Mouse (Mus musculus) midbrain, embryonic 10.5 days (tissue): ENCODE measurements around the gene Ptpn21. TPM values are rescaled to one million over a fixed set of nuclear protein-coding genes. Genes with fewer than 3 reads are reported as not detected.

ENCODE experiments used
- DNase-seq: peaks from one replicate; pipeline ENCODE4 v3.0.0-alpha.2; 2017; ENCODE audit warnings: low spot score
- H3K27ac ChIP-seq: fragments of 300-500 bp; sonication (generic); replicated peaks from 2 replicates; pipeline ENCODE4 v1.5.1; 2016; ENCODE audit warnings: mild to moderate bottlenecking
- H3K27me3 ChIP-seq: fragments of 300-500 bp; sonication (generic); 2 replicates; pipeline ENCODE4 v1.6.1; 2016; ENCODE audit warnings: low read depth, mild to moderate bottlenecking; ENCODE audit not compliant: poor library complexity, severe bottlenecking
- H3K36me3 ChIP-seq: fragments of 300-500 bp; sonication (generic); 2 replicates; pipeline ENCODE4 v1.6.1; 2016; ENCODE audit warnings: mild to moderate bottlenecking, moderate library complexity
- H3K4me1 ChIP-seq: fragments of 300-500 bp; sonication (generic); 2 replicates; pipeline ENCODE4 v1.6.1; 2016
- H3K4me3 ChIP-seq: fragments of 300-500 bp; sonication (generic); 2 replicates; pipeline ENCODE4 v1.5.1; 2016; ENCODE audit warnings: mild to moderate bottlenecking, moderate library complexity
- H3K9me3 ChIP-seq: fragments of 300-500 bp; sonication (generic); replicated peaks from 2 replicates; pipeline ENCODE4 v1.6.1; 2016; ENCODE audit warnings: mild to moderate bottlenecking
- WGBS: fragments of 180-500 bp; shearing (Covaris S2); methylation state at CpG from one replicate; pipeline ENCODE4 v1.1.7; 2016; 5-methylcytosine and 5-hydroxymethylcytosine counted together
- polyA plus RNA-seq: library from polyadenylated mRNA; unstranded; fragments of >200 nt; fragmentation: Nextera tagmentation; extraction: Ambion mirVana; gene quantifications from 2 replicates; pipeline ENCODE4 v1.2.1, GENCODE M21; 2016

Gene Ptpn21
- polyA plus RNA-seq, 1 experiment from 2014 or later: 5.6 TPM

GRCm38 (mm10) chr12:98716142-98716541 lies 21.1 kb downstream of the Ptpn21 start:
- DNase-seq: no peak
- H3K27me3 ChIP-seq: no peaks in the 10 kb centered on the region
- peaks cover 38% of the 10 kb centered on the region for H3K4me1 ChIP-seq
- H3K36me3 ChIP-seq: no peaks in the 10 kb centered on the region
- no peak overlapping the region for H3K4me3 ChIP-seq
- no peaks in the 10 kb centered on the region for H3K9me3 ChIP-seq
- no peak overlapping the region for H3K27ac ChIP-seq
- whole genome bisulfite sequencing: 87% methylated on average over 2 of the region's 2 CpGs

GRCm38 (mm10) chr12:98714757-98715156 lies 22.4 kb downstream of the Ptpn21 start:
- peak overlapping the region; percentile 67 for H3K27ac ChIP-seq
- H3K4me3 ChIP-seq: no peak overlapping the region
- 14% methylated on average over 11 of the region's 11 CpGs for WGBS
- H3K4me1 ChIP-seq: peaks cover 38% of the 10 kb centered on the region
- H3K36me3 ChIP-seq: no peaks in the 10 kb centered on the region
- H3K27me3 ChIP-seq: no peaks in the 10 kb centered on the region
- peak; percentile 49 for DNase-seq
- no peaks in the 10 kb centered on the region for H3K9me3 ChIP-seq

GRCm38 (mm10) chr12:98713621-98714103 lies 23.5 kb downstream of the Ptpn21 start:
- Histone ChIP-seq H3K36me3 (peaks cover 7% of the 10 kb centered on the region), H3K27ac (peak overlapping the region; percentile 67; the same call in 1 of the 2 replicates), H3K9me3 (no peaks in the 10 kb centered on the region), H3K27me3 (no peaks in the 10 kb centered on the region), H3K4me1 (peaks cover 38% of the 10 kb centered on the region), H3K4me3 (no peak overlapping the region)
- no peak for DNase-seq
- WGBS: 58% methylated on average over 7 of the region's 7 CpGs

- DNase-seq: no peak
- peaks cover 38% of the 10 kb centered on the region for H3K4me1 ChIP-seq
- no peak overlapping the region for H3K4me3 ChIP-seq
- H3K36me3 ChIP-seq: peaks cover 14% of the 10 kb centered on the region
- H3K27ac ChIP-seq: 0 out of 2 replicates have a peak overlapping the region, but pooled peaks have one; percentile 10
- no peaks in the 10 kb centered on the region for H3K9me3 ChIP-seq
- WGBS: 66% methylated on average over 6 of the region's 6 CpGs
- H3K27me3 ChIP-seq: no peaks in the 10 kb centered on the region
Measured at GRCm38 (mm10) chr12:98712819-98713218, 24.4 kb downstream of the Ptpn21 start.

- Histone ChIP-seq H3K36me3 (peaks cover 82% of the 10 kb centered on the region), H3K27me3 (no peaks in the 10 kb centered on the region), H3K27ac (no peak overlapping the region), H3K4me1 (no peaks in the 10 kb centered on the region), H3K4me3 (no peak overlapping the region), H3K9me3 (no peaks in the 10 kb centered on the region)
- DNase-seq: no peak
- WGBS: 86% methylated on average over 10 of the region's 10 CpGs
Measured at GRCm38 (mm10) chr12:98703961-98704360, 33.2 kb downstream of the Ptpn21 start.

- Histone ChIP-seq H3K4me1 (no peaks in the 10 kb centered on the region), H3K36me3 (peaks cover 82% of the 10 kb centered on the region), H3K27me3 (no peaks in the 10 kb centered on the region), H3K27ac (no peak overlapping the region), H3K4me3 (no peak overlapping the region), H3K9me3 (no peaks in the 10 kb centered on the region)
- DNase-seq: no peak
- 85% methylated on average over 2 of the region's 2 CpGs for WGBS
Measured at GRCm38 (mm10) chr12:98703554-98703953, 33.7 kb downstream of the Ptpn21 start.

GRCm38 (mm10) chr12:98701564-98701963 lies 35.6 kb downstream of the Ptpn21 start:
- no peaks in the 10 kb centered on the region for H3K4me1 ChIP-seq
- H3K27ac ChIP-seq: no peak overlapping the region
- no peak for DNase-seq
- H3K27me3 ChIP-seq: no peaks in the 10 kb centered on the region
- H3K36me3 ChIP-seq: peaks cover 73% of the 10 kb centered on the region
- H3K4me3 ChIP-seq: no peak overlapping the region
- 88% methylated on average over 9 of the region's 9 CpGs for WGBS
- no peaks in the 10 kb centered on the region for H3K9me3 ChIP-seq

GRCm38 (mm10) chr12:98697202-98697601 lies 40.0 kb downstream of the Ptpn21 start:
- no peaks in the 10 kb centered on the region for H3K4me1 ChIP-seq
- no peaks in the 10 kb centered on the region for H3K9me3 ChIP-seq
- peaks cover 69% of the 10 kb centered on the region for H3K36me3 ChIP-seq
- DNase-seq: no peak
- H3K27me3 ChIP-seq: no peaks in the 10 kb centered on the region
- WGBS: 95% methylated on average over 5 of the region's 5 CpGs
- H3K27ac ChIP-seq: no peak overlapping the region
- no peak overlapping the region for H3K4me3 ChIP-seq

- Histone ChIP-seq H3K27ac (no peak overlapping the region), H3K9me3 (no peaks in the 10 kb centered on the region), H3K4me3 (no peak overlapping the region), H3K36me3 (peaks cover 93% of the 10 kb centered on the region), H3K27me3 (no peaks in the 10 kb centered on the region), H3K4me1 (no peaks in the 10 kb centered on the region)
- WGBS: 91% methylated on average over 8 of the region's 8 CpGs
- no peak for DNase-seq
Measured at GRCm38 (mm10) chr12:98690230-98690629, 47.0 kb downstream of the Ptpn21 start.

- Histone ChIP-seq H3K4me1 (no peaks in the 10 kb centered on the region), H3K27me3 (no peaks in the 10 kb centered on the region), H3K9me3 (no peaks in the 10 kb centered on the region), H3K36me3 (peaks cover 91% of the 10 kb centered on the region), H3K27ac (no peak overlapping the region), H3K4me3 (no peak overlapping the region)
- WGBS: 80% methylated on average over 6 of the region's 6 CpGs
- DNase-seq: no peak
Measured at GRCm38 (mm10) chr12:98683574-98683973, 53.6 kb downstream of the Ptpn21 start.

GRCm38 (mm10) chr12:98683171-98683570 lies 54.0 kb downstream of the Ptpn21 start:
- 89% methylated on average over 11 of the region's 11 CpGs for WGBS
- peaks cover 91% of the 10 kb centered on the region for H3K36me3 ChIP-seq
- no peaks in the 10 kb centered on the region for H3K9me3 ChIP-seq
- H3K27me3 ChIP-seq: no peaks in the 10 kb centered on the region
- DNase-seq: no peak
- H3K27ac ChIP-seq: no peak overlapping the region
- no peaks in the 10 kb centered on the region for H3K4me1 ChIP-seq
- no peak overlapping the region for H3K4me3 ChIP-seq

GRCm38 (mm10) chr12:98682196-98682595 lies 55.0 kb downstream of the Ptpn21 start:
- Histone ChIP-seq H3K4me1 (no peaks in the 10 kb centered on the region), H3K27me3 (no peaks in the 10 kb centered on the region), H3K4me3 (no peak overlapping the region), H3K9me3 (no peaks in the 10 kb centered on the region), H3K36me3 (peaks cover 88% of the 10 kb centered on the region), H3K27ac (no peak overlapping the region)
- DNase-seq: no peak
- 88% methylated on average over 15 of the region's 15 CpGs for whole genome bisulfite sequencing

- no peaks in the 10 kb centered on the region for H3K4me1 ChIP-seq
- WGBS: 92% methylated on average over 15 of the region's 15 CpGs
- peaks cover 74% of the 10 kb centered on the region for H3K36me3 ChIP-seq
- H3K9me3 ChIP-seq: no peaks in the 10 kb centered on the region
- H3K27ac ChIP-seq: no peak overlapping the region
- DNase-seq: no peak
- H3K4me3 ChIP-seq: no peak overlapping the region
- no peaks in the 10 kb centered on the region for H3K27me3 ChIP-seq
Measured at GRCm38 (mm10) chr12:98679906-98680305, 57.3 kb downstream of the Ptpn21 start.

GRCm38 (mm10) chr12:98677336-98677735 lies 59.9 kb downstream of the Ptpn21 start:
- no peaks in the 10 kb centered on the region for H3K9me3 ChIP-seq
- no peak overlapping the region for H3K27ac ChIP-seq
- 63% methylated on average over 14 of the region's 14 CpGs for WGBS
- no peaks in the 10 kb centered on the region for H3K4me1 ChIP-seq
- H3K36me3 ChIP-seq: peaks cover 65% of the 10 kb centered on the region
- no peak overlapping the region for H3K4me3 ChIP-seq
- DNase-seq: no peak
- H3K27me3 ChIP-seq: no peaks in the 10 kb centered on the region
